Mouse (Mus musculus): ENCODE data around the gene Olfr108.

DNA sequence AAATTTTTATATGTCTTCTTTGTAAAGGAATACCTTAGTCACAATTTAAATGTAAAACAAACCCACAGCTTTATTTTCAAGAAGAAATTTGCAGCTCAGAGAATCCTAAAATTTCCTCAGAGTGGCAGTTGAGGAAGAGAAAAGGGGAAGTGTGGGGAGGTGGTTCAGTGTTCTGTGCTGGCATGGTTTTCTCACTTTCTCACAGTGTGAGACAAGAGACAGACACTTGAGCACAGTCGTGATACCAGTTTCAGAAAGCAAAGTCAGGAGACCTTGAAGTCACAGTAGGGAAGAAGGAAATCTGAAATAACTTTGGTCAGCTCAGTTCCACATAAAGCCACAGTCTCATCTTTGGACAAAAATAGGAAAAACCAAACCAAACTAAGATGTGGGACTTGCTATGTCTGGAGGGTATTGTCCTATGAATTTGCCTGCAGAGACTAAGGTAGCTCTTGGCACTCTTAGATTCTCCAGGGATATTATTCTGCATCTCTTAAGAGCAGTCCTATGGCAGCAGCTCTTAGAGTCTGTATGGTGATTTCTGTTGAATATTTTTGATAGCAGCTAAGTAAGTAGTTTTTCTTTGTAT, 46.7 kb downstream of the Olfr108 start, which contains the start of gene Olfr110:
- no peak for TF ChIP-seq CTCF (IDR thresholded peaks at IDR 0.05; ENCODE audit: control insufficient read depth, insufficient read depth, insufficient replicate concordance, low read depth, low read length)
- TF ChIP-seq POLR2A (IDR thresholded peaks at IDR 0.05; ENCODE audit: control insufficient read depth, low read depth, low read length), result no peak
